Mouse (Mus musculus): ENCODE measurements around the gene Dab2ip. TPM values are rescaled to one million over a fixed set of nuclear protein-coding genes. Genes with fewer than 3 reads are reported as not detected.

Dab2ip gene
- polyA plus RNA-seq (2015; fragmentation: Nextera tagmentation; extraction: Ambion mirVana): 6.9 and 9.1 TPM in 2 replicates

GRCm38 (mm10) chr2:35557911-35558825 lies at the start of gene Dab2ip:
Gene Dab2ip, plus strand, starts transcription at chr2:35558266.
- Histone ChIP-seq H3K9me3 (ENCODE audit: low read length) (no peaks in the 10 kb centered on the region), H3K36me3 (replicated peaks; ENCODE audit: insufficient read depth, low read length) (no peaks in the 10 kb centered on the region), H3K27me3 (ENCODE audit: insufficient read depth, low read length) (0 out of 2 replicates have a peak, but pooled peaks cover 2% of the 10 kb centered on the region), H3K4me1 (ENCODE audit: insufficient read depth) (0 out of 2 replicates have a peak, but pooled peaks cover 2% of the 10 kb centered on the region), H3K27ac (ENCODE audit: low read depth) (no peak within 1 kb of the TSS), H3K4me3 (ENCODE audit: low read depth, low read length) (no peak within 1 kb of the TSS), H3K4me2 (ENCODE audit: low read depth, low read length) (no peak within 1 kb of the TSS), H3K9ac (replicated peaks) (no peak within 1 kb of the TSS)
- ATAC-seq: no peak
- WGBS (ENCODE audit: insufficient replicate concordance): 72% methylated on average over 29 of the region's 29 CpGs
- TF ChIP-seq EP300 (IDR thresholded peaks at IDR 0.05; ENCODE audit: low read depth): no peak
- no peak for TF ChIP-seq CTCF (IDR thresholded peaks at IDR 0.05; ENCODE audit: low read depth)
- DNase-seq: no peak

GRCm38 (mm10) chr2:35508597-35509342 lies 49.3 kb upstream of the Dab2ip start:
- no peak for DNase-seq
- no peak for ATAC-seq
- H3K4me2 ChIP-seq (ENCODE audit: low read depth, low read length): no peak overlapping the region
- H3K4me1 ChIP-seq (ENCODE audit: insufficient read depth): peaks cover 59% of the 10 kb centered on the region
- WGBS (ENCODE audit: insufficient replicate concordance): 44% methylated on average over 10 of the region's 10 CpGs
- no peak for TF ChIP-seq EP300 (IDR thresholded peaks at IDR 0.05; ENCODE audit: low read depth)
- H3K9ac ChIP-seq (replicated peaks): no peak overlapping the region
- no peaks in the 10 kb centered on the region for H3K9me3 ChIP-seq (ENCODE audit: low read length)
- no peaks in the 10 kb centered on the region for H3K27me3 ChIP-seq (ENCODE audit: insufficient read depth, low read length)
- H3K4me3 ChIP-seq (ENCODE audit: low read depth, low read length): no peak overlapping the region
- H3K36me3 ChIP-seq (replicated peaks; ENCODE audit: insufficient read depth, low read length): no peaks in the 10 kb centered on the region
- H3K27ac ChIP-seq (ENCODE audit: low read depth): peak overlapping the region; percentile 39; the same call in 1 of the 2 replicates

GRCm38 (mm10) chr2:35509343-35509667 lies 48.8 kb upstream of the Dab2ip start:
- Histone ChIP-seq H3K36me3 (replicated peaks; ENCODE audit: insufficient read depth, low read length) (no peaks in the 10 kb centered on the region), H3K9me3 (ENCODE audit: low read length) (no peaks in the 10 kb centered on the region), H3K9ac (replicated peaks) (no peak overlapping the region), H3K27me3 (ENCODE audit: insufficient read depth, low read length) (no peaks in the 10 kb centered on the region), H3K4me1 (ENCODE audit: insufficient read depth) (peaks cover 54% of the 10 kb centered on the region), H3K4me2 (ENCODE audit: low read depth, low read length) (no peak overlapping the region), H3K4me3 (ENCODE audit: low read depth, low read length) (no peak overlapping the region), H3K27ac (ENCODE audit: low read depth) (no peak overlapping the region)
- WGBS (ENCODE audit: insufficient replicate concordance): 26% methylated on average over 6 of the region's 6 CpGs
- DNase-seq: no peak
- ATAC-seq: no peak
- no peak for TF ChIP-seq EP300 (IDR thresholded peaks at IDR 0.05; ENCODE audit: low read depth)
- no peak for TF ChIP-seq CTCF (IDR thresholded peaks at IDR 0.05; ENCODE audit: low read depth)

GRCm38 (mm10) chr2:35509888-35510287 lies 48.2 kb upstream of the Dab2ip start:
- H3K27ac ChIP-seq (ENCODE audit: low read depth): no peak overlapping the region
- H3K9me3 ChIP-seq (ENCODE audit: low read length): no peaks in the 10 kb centered on the region
- H3K4me3 ChIP-seq (ENCODE audit: low read depth, low read length): no peak overlapping the region
- H3K4me2 ChIP-seq (ENCODE audit: low read depth, low read length): no peak overlapping the region
- H3K36me3 ChIP-seq (replicated peaks; ENCODE audit: insufficient read depth, low read length): no peaks in the 10 kb centered on the region
- DNase-seq (no peak), ATAC-seq (no peak)
- no peak overlapping the region for H3K9ac ChIP-seq (replicated peaks)
- 73% methylated on average over 4 of the region's 4 CpGs for WGBS (ENCODE audit: insufficient replicate concordance)
- TF ChIP-seq CTCF (IDR thresholded peaks at IDR 0.05; ENCODE audit: low read depth): no peak
- no peak for TF ChIP-seq EP300 (IDR thresholded peaks at IDR 0.05; ENCODE audit: low read depth)
- no peaks in the 10 kb centered on the region for H3K27me3 ChIP-seq (ENCODE audit: insufficient read depth, low read length)
- peaks cover 48% of the 10 kb centered on the region for H3K4me1 ChIP-seq (ENCODE audit: insufficient read depth)

- Histone ChIP-seq H3K27me3 (ENCODE audit: insufficient read depth, low read length) (no peaks in the 10 kb centered on the region), H3K9me3 (ENCODE audit: low read length) (no peaks in the 10 kb centered on the region), H3K9ac (replicated peaks) (no peak overlapping the region), H3K4me1 (ENCODE audit: insufficient read depth) (peaks cover 37% of the 10 kb centered on the region), H3K4me3 (ENCODE audit: low read depth, low read length) (no peak overlapping the region), H3K36me3 (replicated peaks; ENCODE audit: insufficient read depth, low read length) (no peaks in the 10 kb centered on the region), H3K27ac (ENCODE audit: low read depth) (no peak overlapping the region), H3K4me2 (ENCODE audit: low read depth, low read length) (no peak overlapping the region)
- TF ChIP-seq CTCF (IDR thresholded peaks at IDR 0.05; ENCODE audit: low read depth): no peak
- 41% methylated on average over 1 of the region's 1 CpGs for WGBS (ENCODE audit: insufficient replicate concordance)
- DNase-seq (no peak), ATAC-seq (no peak)
Observed at GRCm38 (mm10) chr2:35510920-35511319, 47.1 kb upstream of the Dab2ip start.

- ATAC-seq: no peak
- no peaks in the 10 kb centered on the region for H3K9me3 ChIP-seq (ENCODE audit: low read length)
- H3K27me3 ChIP-seq (ENCODE audit: insufficient read depth, low read length): no peaks in the 10 kb centered on the region
- no peak overlapping the region for H3K9ac ChIP-seq (replicated peaks)
- WGBS (ENCODE audit: insufficient replicate concordance): 92% methylated on average over 4 of the region's 4 CpGs
- TF ChIP-seq CTCF (IDR thresholded peaks at IDR 0.05; ENCODE audit: low read depth) (peak; percentile 76), EP300 (IDR thresholded peaks at IDR 0.05; ENCODE audit: low read depth) (no peak)
- peaks cover 25% of the 10 kb centered on the region for H3K4me1 ChIP-seq (ENCODE audit: insufficient read depth)
- H3K4me2 ChIP-seq (ENCODE audit: low read depth, low read length): no peak overlapping the region
- H3K36me3 ChIP-seq (replicated peaks; ENCODE audit: insufficient read depth, low read length): no peaks in the 10 kb centered on the region
- H3K27ac ChIP-seq (ENCODE audit: low read depth): no peak overlapping the region
- no peak overlapping the region for H3K4me3 ChIP-seq (ENCODE audit: low read depth, low read length)
- no peak for DNase-seq
Observed at GRCm38 (mm10) chr2:35512226-35512625, 45.8 kb upstream of the Dab2ip start.
